Mouse (Mus musculus): ENCODE data around the gene Vps52. TPM values are rescaled to one million over a fixed set of nuclear protein-coding genes. Genes with fewer than 3 reads are reported as not detected.
"Not testable (repeated sequence)": the region's sequence is repeated elsewhere in the genome, so short reads cannot be mapped to it uniquely, and the experiment has no call there.

The Vps52 gene
- total and polyA plus RNA-seq, 3 experiments = 34.3 to 73.6 (median 39.9) TPM

GRCm38 (mm10) chr17:33994959-33995358, 39.3 kb downstream of the Vps52 start:
- in situ Hi-C loops (cut with MboI; ENCODE audit: low pct_ligation_motif_present, low pct_unique_long_range_greater_than_20kb, low sequenced_read_pairs) (loop anchor here (10.0 to 25.0 kb wide), 2 partner anchors 1390 to 1467 kb away; partner anchors contain the start of gene H2-Q10), dilution Hi-C loops (cut with MboI; ENCODE audit: extremely low pct_ligation_motif_present, extremely low pct_unique_long_range_greater_than_20kb, low sequenced_read_pairs) (no loop called here)
- DNase-seq (ENCODE audit: extremely low read depth) = no peak
- Histone ChIP-seq H3K27ac (ENCODE audit: insufficient read depth, low read depth) (no peak overlapping the region), H3K79me2 (replicated peaks; ENCODE audit: control insufficient read depth, extremely low read depth, insufficient read depth, poor library complexity, severe bottlenecking) (peaks cover 22% of the 10 kb centered on the region), H3K36me3 (replicated peaks in 1 of 2; ENCODE audit: control insufficient read depth in 1 of 2, insufficient read depth in 1 of 2, low read length in 1 of 2) (peaks cover 33 to 41% of the 10 kb centered on the region in 2 experiments), H3K9me3 (replicated peaks; ENCODE audit: low read length) (no peaks in the 10 kb centered on the region), H3K4me3 (replicated peaks in 1 of 3; ENCODE audit: low read depth in 2 of 3, low read length in 2 of 3, poor library complexity in 1 of 3) (no peak overlapping the region), H3K4me2 (ENCODE audit: insufficient read depth, low read depth, poor library complexity, severe bottlenecking) (no peak overlapping the region), H3K9ac (ENCODE audit: insufficient read depth, low read depth) (no peak overlapping the region), H3K27me3 (replicated peaks) (no peaks in the 10 kb centered on the region), H3K4me1 (ENCODE audit: control insufficient read depth in 1 of 2, insufficient read depth in 2 of 2) (peaks cover 13 to 29% of the 10 kb centered on the region in 2 experiments)
- TF ChIP-seq POLR2A (IDR thresholded peaks at IDR 0.05; ENCODE audit: low read depth, low read length) (peak; percentile 37; the same call in 1 of the 2 replicates), ZMIZ1 (IDR thresholded peaks at IDR 0.05; ENCODE audit: low read depth, low read length) (0 out of 2 replicates have a peak, but pooled peaks have one; percentile 31), TCF12 (IDR thresholded peaks at IDR 0.05; ENCODE audit: low read depth, low read length) (no peak), MAFK (IDR thresholded peaks at IDR 0.05; ENCODE audit: insufficient replicate concordance, low read length) (peak; percentile 83), RAD21 (IDR thresholded peaks at IDR 0.05; ENCODE audit: low read depth, low read length) (no peak), BHLHE40 (IDR thresholded peaks at IDR 0.05; ENCODE audit: low read depth, low read length) (no peak), ELF1 (IDR thresholded peaks at IDR 0.05; ENCODE audit: low read depth, low read length) (0 out of 2 replicates have a peak, but pooled peaks have one; percentile 16), SMC3 (IDR thresholded peaks at IDR 0.05; ENCODE audit: low read depth, low read length) (no peak; the same call in 1 of the 2 replicates), CHD1 (IDR thresholded peaks at IDR 0.05; ENCODE audit: low read depth, low read length) (no peak), CHD2 (IDR thresholded peaks at IDR 0.05; ENCODE audit: low read length) (0 out of 2 replicates have a peak, but pooled peaks have one; percentile 14)

GRCm38 (mm10) chr17:33995651-33996050, 40.0 kb downstream of the Vps52 start:
- H3K9me3 ChIP-seq (replicated peaks; ENCODE audit: low read length) = no peaks in the 10 kb centered on the region
- TF ChIP-seq ZMIZ1 (IDR thresholded peaks at IDR 0.05; ENCODE audit: low read depth, low read length) (0 out of 2 replicates have a peak, but pooled peaks have one; percentile 39), GABPA (IDR thresholded peaks at IDR 0.05; ENCODE audit: insufficient replicate concordance, low read depth, low read length) (no peak), SIN3A (IDR thresholded peaks at IDR 0.05; ENCODE audit: low read length) (no peak)
- no peak for DNase-seq (ENCODE audit: extremely low read depth)
- H3K27me3 ChIP-seq (replicated peaks) = no peaks in the 10 kb centered on the region
- peaks cover 33 to 41% of the 10 kb centered on the region in 2 experiments for H3K36me3 ChIP-seq (replicated peaks in 1 of 2; ENCODE audit: control insufficient read depth in 1 of 2, insufficient read depth in 1 of 2, low read length in 1 of 2)
- H3K9ac ChIP-seq (ENCODE audit: insufficient read depth, low read depth) = no peak overlapping the region
- dilution Hi-C loops (cut with MboI; ENCODE audit: extremely low pct_ligation_motif_present, extremely low pct_unique_long_range_greater_than_20kb, low sequenced_read_pairs) (no loop called here), in situ Hi-C loops (cut with MboI; ENCODE audit: low pct_ligation_motif_present, low pct_unique_long_range_greater_than_20kb, low sequenced_read_pairs) (loop anchor here (10.0 to 25.0 kb wide), 2 partner anchors 1389 to 1467 kb away; partner anchors contain the start of gene H2-Q10)
- no peak overlapping the region for H3K4me2 ChIP-seq (ENCODE audit: insufficient read depth, low read depth, poor library complexity, severe bottlenecking)
- H3K4me3 ChIP-seq (replicated peaks in 1 of 3; ENCODE audit: low read depth in 2 of 3, low read length in 2 of 3, poor library complexity in 1 of 3) = no peak overlapping the region
- no peak overlapping the region for H3K27ac ChIP-seq (ENCODE audit: insufficient read depth, low read depth)
- peaks cover 13 to 29% of the 10 kb centered on the region in 2 experiments for H3K4me1 ChIP-seq (ENCODE audit: control insufficient read depth in 1 of 2, insufficient read depth in 2 of 2)
- peaks cover 23% of the 10 kb centered on the region for H3K79me2 ChIP-seq (replicated peaks; ENCODE audit: control insufficient read depth, extremely low read depth, insufficient read depth, poor library complexity, severe bottlenecking)

- Histone ChIP-seq H3K36me3 (replicated peaks in 1 of 2; ENCODE audit: control insufficient read depth in 1 of 2, insufficient read depth in 1 of 2, low read length in 1 of 2) (peaks cover 33 to 41% of the 10 kb centered on the region in 2 experiments), H3K4me1 (ENCODE audit: control insufficient read depth in 1 of 2, insufficient read depth in 2 of 2) (peaks cover 16 to 27% of the 10 kb centered on the region in 2 experiments), H3K79me2 (replicated peaks; ENCODE audit: control insufficient read depth, extremely low read depth, insufficient read depth, poor library complexity, severe bottlenecking) (peaks cover 23% of the 10 kb centered on the region)
- dilution Hi-C loops (cut with MboI; ENCODE audit: extremely low pct_ligation_motif_present, extremely low pct_unique_long_range_greater_than_20kb, low sequenced_read_pairs); H3K27me3 ChIP-seq (replicated peaks); H3K4me2 ChIP-seq (ENCODE audit: insufficient read depth, low read depth, poor library complexity, severe bottlenecking); H3K4me3 ChIP-seq (replicated peaks in 1 of 3; ENCODE audit: low read depth in 2 of 3, low read length in 2 of 3, poor library complexity in 1 of 3); H3K27ac ChIP-seq (ENCODE audit: insufficient read depth, low read depth); H3K9me3 ChIP-seq (replicated peaks; ENCODE audit: low read length); DNase-seq (ENCODE audit: extremely low read depth); H3K9ac ChIP-seq (ENCODE audit: insufficient read depth, low read depth): not testable (repeated sequence)
- in situ Hi-C loops (cut with MboI; ENCODE audit: low pct_ligation_motif_present, low pct_unique_long_range_greater_than_20kb, low sequenced_read_pairs) = loop anchor here (10.0 to 25.0 kb wide), 2 partner anchors 1388 to 1465 kb away; partner anchors contain the start of gene H2-Q10
Measured at GRCm38 (mm10) chr17:33997025-33997424, 41.4 kb downstream of the Vps52 start.

Data from CH12.LX (cell line).